Mouse (Mus musculus): ENCODE results near the gene Rnf130. TPM values are rescaled to one million over a fixed set of nuclear protein-coding genes. Genes with fewer than 3 reads are reported as not detected.

The Rnf130 gene
- polyA plus RNA-seq, 1 experiment from 2014 or later: 46.5 TPM

- no peak overlapping the region for H3K9ac ChIP-seq (ENCODE audit: low read depth, low read length)
- no peak for ATAC-seq
- H3K36me3 ChIP-seq (ENCODE audit: control insufficient read depth, insufficient read depth): no peaks in the 10 kb centered on the region
- H3K9me3 ChIP-seq (ENCODE audit: control insufficient read depth): no peaks in the 10 kb centered on the region
- H3K4me1 ChIP-seq (replicated peaks; ENCODE audit: control insufficient read depth, insufficient read depth, low read length): no peaks in the 10 kb centered on the region
- H3K27ac ChIP-seq (ENCODE audit: low read depth, low read length): no peak overlapping the region
- H3K27me3 ChIP-seq (replicated peaks; ENCODE audit: control insufficient read depth, insufficient read depth, low read length): no peaks in the 10 kb centered on the region
- no peak overlapping the region for H3K4me3 ChIP-seq (ENCODE audit: low read depth, low read length)
- no peak for TF ChIP-seq CTCF (IDR thresholded peaks at IDR 0.05; ENCODE audit: low read depth)
- no peak overlapping the region for H3K4me2 ChIP-seq (replicated peaks; ENCODE audit: low read depth)
- WGBS: 58% methylated on average over 7 of the region's 7 CpGs
Measured at GRCm38 (mm10) chr11:50062116-50062515, 37.0 kb downstream of the Rnf130 start.

GRCm38 (mm10) chr11:50066088-50066487 is 40.9 kb downstream of the Rnf130 start:
- H3K9ac ChIP-seq (ENCODE audit: low read depth, low read length): no peak overlapping the region
- 72% methylated on average over 2 of the region's 2 CpGs for WGBS
- TF ChIP-seq CTCF (IDR thresholded peaks at IDR 0.05; ENCODE audit: low read depth): no peak

GRCm38 (mm10) chr11:50073830-50074229 is 48.7 kb downstream of the Rnf130 start:
- no peaks in the 10 kb centered on the region for H3K36me3 ChIP-seq (ENCODE audit: control insufficient read depth, insufficient read depth)
- H3K9me3 ChIP-seq (ENCODE audit: control insufficient read depth): no peaks in the 10 kb centered on the region
- no peaks in the 10 kb centered on the region for H3K4me1 ChIP-seq (replicated peaks; ENCODE audit: control insufficient read depth, insufficient read depth, low read length)
- no peaks in the 10 kb centered on the region for H3K27me3 ChIP-seq (replicated peaks; ENCODE audit: control insufficient read depth, insufficient read depth, low read length)
- no peak overlapping the region for H3K4me3 ChIP-seq (ENCODE audit: low read depth, low read length)
- H3K9ac ChIP-seq (ENCODE audit: low read depth, low read length): no peak overlapping the region
- TF ChIP-seq CTCF (IDR thresholded peaks at IDR 0.05; ENCODE audit: low read depth): no peak
- no peak overlapping the region for H3K4me2 ChIP-seq (replicated peaks; ENCODE audit: low read depth)
- 87% methylated on average over 10 of the region's 10 CpGs for WGBS
- no peak overlapping the region for H3K27ac ChIP-seq (ENCODE audit: low read depth, low read length)
- no peak for ATAC-seq

More at GRCm38 (mm10) chr11:50066088-50066487, 40.9 kb downstream of the Rnf130 start:
- H3K27ac ChIP-seq (ENCODE audit: low read depth, low read length): no peak overlapping the region
- ATAC-seq: no peak
- H3K9me3 ChIP-seq (ENCODE audit: control insufficient read depth): no peaks in the 10 kb centered on the region
- no peaks in the 10 kb centered on the region for H3K36me3 ChIP-seq (ENCODE audit: control insufficient read depth, insufficient read depth)
- no peaks in the 10 kb centered on the region for H3K27me3 ChIP-seq (replicated peaks; ENCODE audit: control insufficient read depth, insufficient read depth, low read length)
- no peaks in the 10 kb centered on the region for H3K4me1 ChIP-seq (replicated peaks; ENCODE audit: control insufficient read depth, insufficient read depth, low read length)
- H3K4me3 ChIP-seq (ENCODE audit: low read depth, low read length): no peak overlapping the region
- H3K4me2 ChIP-seq (replicated peaks; ENCODE audit: low read depth): no peak overlapping the region

GRCm38 (mm10) chr11:50076756-50077155 is 51.6 kb downstream of the Rnf130 start:
- Histone ChIP-seq H3K4me1 (replicated peaks; ENCODE audit: control insufficient read depth, insufficient read depth, low read length) (no peaks in the 10 kb centered on the region), H3K27me3 (replicated peaks; ENCODE audit: control insufficient read depth, insufficient read depth, low read length) (no peaks in the 10 kb centered on the region), H3K4me2 (replicated peaks; ENCODE audit: low read depth) (no peak overlapping the region), H3K27ac (ENCODE audit: low read depth, low read length) (no peak overlapping the region), H3K36me3 (ENCODE audit: control insufficient read depth, insufficient read depth) (no peaks in the 10 kb centered on the region), H3K9ac (ENCODE audit: low read depth, low read length) (no peak overlapping the region), H3K9me3 (ENCODE audit: control insufficient read depth) (no peaks in the 10 kb centered on the region), H3K4me3 (ENCODE audit: low read depth, low read length) (no peak overlapping the region)
- no peak for ATAC-seq
- TF ChIP-seq CTCF (IDR thresholded peaks at IDR 0.05; ENCODE audit: low read depth): no peak
- WGBS: 75% methylated on average over 4 of the region's 4 CpGs

DNA sequence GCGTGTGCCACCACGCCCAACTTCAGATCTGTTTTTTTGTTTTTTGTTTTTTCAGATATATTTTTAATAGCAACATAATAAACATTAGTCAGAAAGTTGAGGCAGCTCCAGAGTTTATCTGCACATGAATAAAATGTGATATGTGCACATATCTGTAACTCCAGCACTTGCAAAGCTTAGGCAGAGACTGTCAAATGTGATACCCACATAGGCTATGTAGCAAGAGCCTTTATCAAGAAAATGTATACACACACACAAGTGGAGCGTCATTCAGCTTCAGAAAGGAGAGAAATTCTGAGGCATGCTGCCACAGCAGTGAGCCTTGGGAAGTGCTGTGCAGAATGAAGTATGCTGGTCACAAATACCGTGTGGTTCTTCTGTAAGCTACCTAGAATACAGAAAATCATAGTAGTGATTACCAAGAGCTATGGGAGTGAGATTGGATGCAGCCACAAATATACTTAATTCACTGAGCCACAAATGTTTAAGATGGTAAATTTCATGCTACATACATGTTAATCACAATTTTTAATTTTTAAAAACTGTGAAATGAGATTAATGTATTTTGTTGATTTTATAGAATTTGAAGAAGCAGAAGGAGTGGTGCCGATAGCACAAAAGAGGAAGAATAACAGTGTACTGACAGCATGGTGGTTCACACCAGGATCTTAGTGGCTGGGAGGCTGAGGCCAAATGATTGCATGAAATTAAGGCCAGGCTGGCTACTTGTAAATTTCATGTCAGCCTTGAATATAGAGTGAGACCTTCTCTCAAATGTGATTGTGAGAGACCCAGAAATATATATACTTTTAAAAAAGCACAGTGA is 56.4 kb downstream of the Rnf130 start:
- no peak overlapping the region for H3K4me2 ChIP-seq (replicated peaks; ENCODE audit: low read depth)
- H3K36me3 ChIP-seq (ENCODE audit: control insufficient read depth, insufficient read depth): 0 out of 2 replicates have a peak, but pooled peaks cover 7% of the 10 kb centered on the region
- H3K9me3 ChIP-seq (ENCODE audit: control insufficient read depth): no peaks in the 10 kb centered on the region
- H3K27ac ChIP-seq (ENCODE audit: low read depth, low read length): no peak overlapping the region
- no peaks in the 10 kb centered on the region for H3K27me3 ChIP-seq (replicated peaks; ENCODE audit: control insufficient read depth, insufficient read depth, low read length)
- TF ChIP-seq CTCF (IDR thresholded peaks at IDR 0.05; ENCODE audit: low read depth): no peak
- WGBS: 91% methylated on average over 5 of the region's 5 CpGs
- no peak overlapping the region for H3K4me3 ChIP-seq (ENCODE audit: low read depth, low read length)
- ATAC-seq: no peak
- no peaks in the 10 kb centered on the region for H3K4me1 ChIP-seq (replicated peaks; ENCODE audit: control insufficient read depth, insufficient read depth, low read length)
- H3K9ac ChIP-seq (ENCODE audit: low read depth, low read length): no peak overlapping the region

- 92% methylated on average over 3 of the region's 3 CpGs for WGBS
Measured at GRCm38 (mm10) chr11:50086211-50086610, 61.1 kb downstream of the Rnf130 start.

More at GRCm38 (mm10) chr11:50086211-50086610, 61.1 kb downstream of the Rnf130 start:
- H3K4me3 ChIP-seq (ENCODE audit: low read depth, low read length): no peak overlapping the region
- 0 out of 2 replicates have a peak, but pooled peaks cover 7% of the 10 kb centered on the region for H3K36me3 ChIP-seq (ENCODE audit: control insufficient read depth, insufficient read depth)
- ATAC-seq: no peak
- no peaks in the 10 kb centered on the region for H3K27me3 ChIP-seq (replicated peaks; ENCODE audit: control insufficient read depth, insufficient read depth, low read length)
- H3K9ac ChIP-seq (ENCODE audit: low read depth, low read length): no peak overlapping the region
- H3K4me2 ChIP-seq (replicated peaks; ENCODE audit: low read depth): no peak overlapping the region
- no peaks in the 10 kb centered on the region for H3K4me1 ChIP-seq (replicated peaks; ENCODE audit: control insufficient read depth, insufficient read depth, low read length)
- no peak overlapping the region for H3K27ac ChIP-seq (ENCODE audit: low read depth, low read length)
- no peaks in the 10 kb centered on the region for H3K9me3 ChIP-seq (ENCODE audit: control insufficient read depth)
- no peak for TF ChIP-seq CTCF (IDR thresholded peaks at IDR 0.05; ENCODE audit: low read depth)
